Mouse (Mus musculus): ENCODE results near the gene Dnajb14.

Dnajb14 gene

GRCm38 (mm10) chr3:137867437-137868093 lies at the start of gene Dnajb14:
Gene Dnajb14, plus strand, starts transcription at chr3:137867675.
- in situ Hi-C loops (cut with MboI; ENCODE audit: unreplicated experiment in 2 of 2): loop anchor here (5.0 to 25.0 kb wide), 7 partner anchors 50 to 577 kb away; partner anchors contain the start of genes Adh5 (in 2 of the 2), Lamtor3 (in 2 of the 2), Mttp (in 1 of the 2) and Trmt10a (in 1 of the 2)

GRCm38 (mm10) chr3:137818713-137819112 lies 48.8 kb upstream of the Dnajb14 start:
- in situ Hi-C loops (cut with MboI; ENCODE audit: unreplicated experiment in 2 of 2): no loop called here

- in situ Hi-C loops (cut with MboI; ENCODE audit: unreplicated experiment in 2 of 2): no loop called here
Observed at GRCm38 (mm10) chr3:137820688-137821467, 46.6 kb upstream of the Dnajb14 start.

GRCm38 (mm10) chr3:137823317-137823716 lies 44.2 kb upstream of the Dnajb14 start:
- in situ Hi-C loops (cut with MboI; ENCODE audit: unreplicated experiment in 2 of 2): no loop called here

- in situ Hi-C loops (cut with MboI; ENCODE audit: unreplicated experiment in 2 of 2): no loop called here
Observed at GRCm38 (mm10) chr3:137827678-137828077, 39.8 kb upstream of the Dnajb14 start.

GRCm38 (mm10) chr3:137831156-137831555 lies 36.3 kb upstream of the Dnajb14 start:
- in situ Hi-C loops (cut with MboI; ENCODE audit: unreplicated experiment in 2 of 2): no loop called here

- in situ Hi-C loops (cut with MboI; ENCODE audit: unreplicated experiment in 2 of 2): no loop called here
Observed at GRCm38 (mm10) chr3:137833128-137833527, 34.3 kb upstream of the Dnajb14 start.

GRCm38 (mm10) chr3:137833698-137834097 lies 33.8 kb upstream of the Dnajb14 start:
- in situ Hi-C loops (cut with MboI; ENCODE audit: unreplicated experiment in 2 of 2): no loop called here

GRCm38 (mm10) chr3:137836543-137836942 lies 30.9 kb upstream of the Dnajb14 start:
- in situ Hi-C loops (cut with MboI; ENCODE audit: unreplicated experiment in 2 of 2): no loop called here

GRCm38 (mm10) chr3:137838160-137838559 lies 29.3 kb upstream of the Dnajb14 start:
- in situ Hi-C loops (cut with MboI; ENCODE audit: unreplicated experiment in 2 of 2): no loop called here

GRCm38 (mm10) chr3:137842944-137843343 lies 24.5 kb upstream of the Dnajb14 start:
- in situ Hi-C loops (cut with MboI; ENCODE audit: unreplicated experiment in 2 of 2): no loop called here

- in situ Hi-C loops (cut with MboI; ENCODE audit: unreplicated experiment in 2 of 2): no loop called here
Observed at GRCm38 (mm10) chr3:137844263-137844662, 23.2 kb upstream of the Dnajb14 start.

- in situ Hi-C loops (cut with MboI; ENCODE audit: unreplicated experiment in 2 of 2): no loop called here
Observed at GRCm38 (mm10) chr3:137846552-137846951, 20.9 kb upstream of the Dnajb14 start.

GRCm38 (mm10) chr3:137848354-137848753 lies 19.1 kb upstream of the Dnajb14 start:
- in situ Hi-C loops (cut with MboI; ENCODE audit: unreplicated experiment in 2 of 2): no loop called here

GRCm38 (mm10) chr3:137849697-137850096 lies 17.8 kb upstream of the Dnajb14 start:
- in situ Hi-C loops (cut with MboI; ENCODE audit: unreplicated experiment in 2 of 2): loop anchor here in 1 of 2 experiments (25.0 kb wide), 1 partner anchor 588 kb away; the partner anchor contains the start of gene Adh5

GRCm38 (mm10) chr3:137851196-137851595 lies 16.3 kb upstream of the Dnajb14 start:
- in situ Hi-C loops (cut with MboI; ENCODE audit: unreplicated experiment in 2 of 2): loop anchor here in 1 of 2 experiments (25.0 kb wide), 1 partner anchor 586 kb away; the partner anchor contains the start of gene Adh5

- in situ Hi-C loops (cut with MboI; ENCODE audit: unreplicated experiment in 2 of 2): loop anchor here in 1 of 2 experiments (25.0 kb wide), 1 partner anchor 584 kb away; the partner anchor contains the start of gene Adh5
Observed at GRCm38 (mm10) chr3:137853011-137853410, 14.5 kb upstream of the Dnajb14 start.

GRCm38 (mm10) chr3:137855328-137855727 lies 12.1 kb upstream of the Dnajb14 start:
- in situ Hi-C loops (cut with MboI; ENCODE audit: unreplicated experiment in 2 of 2): loop anchor here in 1 of 2 experiments (25.0 kb wide), 1 partner anchor 582 kb away; the partner anchor contains the start of gene Adh5

- in situ Hi-C loops (cut with MboI; ENCODE audit: unreplicated experiment in 2 of 2): loop anchor here in 1 of 2 experiments (25.0 kb wide), 1 partner anchor 581 kb away; the partner anchor contains the start of gene Adh5
Observed at GRCm38 (mm10) chr3:137856061-137856460, 11.4 kb upstream of the Dnajb14 start.

- in situ Hi-C loops (cut with MboI; ENCODE audit: unreplicated experiment in 2 of 2): loop anchor here (10.0 to 25.0 kb wide), 2 partner anchors 577 to 584 kb away; partner anchors contain the start of gene Adh5 (in 2 of the 2)
Observed at GRCm38 (mm10) chr3:137860394-137861170, 6.9 kb upstream of the Dnajb14 start.
